Mouse (Mus musculus) thymus, adult 2 months (tissue): ENCODE data around the gene Cacnb4. TPM values are rescaled to one million over a fixed set of nuclear protein-coding genes. Genes with fewer than 3 reads are reported as not detected.
A peak's percentile ranks its signal among the peaks of the same experiment; 100 is the strongest.

Source experiments
- DNase-seq: peaks from one replicate; pipeline ENCODE4 v3.0.0; 2021
- H3K27ac ChIP-seq: fragments of 200-500 bp; 2 replicates; pipeline ENCODE4 v1.5.1; 2012; ENCODE audit warnings: low read length, control low read depth; ENCODE audit not compliant: control insufficient read depth, insufficient read depth
- H3K27me3 ChIP-seq: fragments of 200-500 bp; 2 replicates; pipeline ENCODE4 v1.6.1; 2012; ENCODE audit warnings: mild to moderate bottlenecking, low read length, moderate library complexity, mixed read lengths; ENCODE audit not compliant: control insufficient read depth, insufficient read depth
- H3K36me3 ChIP-seq: fragments of 200-500 bp; 2 replicates; pipeline ENCODE4 v1.6.1; 2012; ENCODE audit warnings: mild to moderate bottlenecking, low read length, moderate library complexity; ENCODE audit not compliant: control insufficient read depth, insufficient read depth
- H3K4me1 ChIP-seq: fragments of 200-500 bp; replicated peaks from 2 replicates; pipeline ENCODE4 v1.6.1; 2012; ENCODE audit warnings: low read length; ENCODE audit not compliant: control insufficient read depth, insufficient read depth
- H3K4me3 ChIP-seq: fragments of 200-500 bp; 2 replicates; pipeline ENCODE4 v1.5.1; 2012; ENCODE audit warnings: mild to moderate bottlenecking, low read length, control low read depth, moderate library complexity; ENCODE audit not compliant: control insufficient read depth, insufficient read depth
- CTCF ChIP-seq: fragments of 200-500 bp; IDR thresholded peaks from 2 replicates; pipeline ENCODE4 v1.5.1; 2012; ENCODE audit warnings: mild to moderate bottlenecking, control low read depth, low read length, moderate library complexity, borderline replicate concordance; ENCODE audit not compliant: control insufficient read depth, poor library complexity, insufficient read depth; ENCODE audit errors: extremely low read depth
- POLR2A ChIP-seq: fragments of 200-500 bp; IDR thresholded peaks from 2 replicates; pipeline ENCODE4 v1.6.1; 2012; ENCODE audit warnings: mild to moderate bottlenecking, low read length, control low read depth, moderate library complexity; ENCODE audit not compliant: control insufficient read depth, poor library complexity, insufficient read depth; ENCODE audit errors: extremely low read depth
- whole genome bisulfite sequencing: fragments of 180-500 bp; shearing (Covaris S2); methylation state at CpG from one replicate; pipeline ENCODE4 v1.1.7; 2018; 5-methylcytosine and 5-hydroxymethylcytosine counted together
- polyA plus RNA-seq: library from polyadenylated mRNA; depleted of rRNA; stranded (reverse); fragments of >200 nt; gene quantifications from 2 replicates; pipeline ENCODE4 v1.2.3, GENCODE M21; 2012

The Cacnb4 gene
- polyA plus RNA-seq, 1 experiment: 0.04 TPM

- TF ChIP-seq CTCF (no peak), POLR2A (no peak)
- no peak for DNase-seq
- Histone ChIP-seq H3K27me3 (no peaks in the 10 kb centered on the region), H3K4me1 (no peaks in the 10 kb centered on the region), H3K4me3 (no peak overlapping the region), H3K27ac (no peak overlapping the region), H3K36me3 (peaks cover 28% of the 10 kb centered on the region)
- 88% methylated on average over 5 of the region's 5 CpGs for WGBS
These were observed 264.1 kb downstream of the Cacnb4 start for GRCm38 (mm10) chr2:52412524-52413037.

DNA sequence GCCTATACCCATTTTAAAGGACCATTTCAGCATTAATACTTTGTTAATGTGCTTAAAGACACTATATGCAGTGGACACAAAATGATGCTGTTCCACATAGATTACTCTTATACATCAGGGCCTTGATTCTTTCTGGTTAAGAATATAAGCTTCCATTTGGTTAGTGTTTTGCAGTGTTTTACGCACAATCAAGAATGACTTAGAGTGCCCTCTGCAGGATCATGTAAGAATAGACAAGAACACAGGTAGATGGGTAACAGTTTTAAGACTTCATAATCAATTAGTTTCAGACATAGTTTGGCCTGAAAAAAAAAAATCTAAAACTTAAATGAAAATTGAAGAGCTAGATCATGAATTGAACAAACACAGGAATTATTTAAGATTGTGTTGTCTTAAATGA lies 270.2 kb downstream of the Cacnb4 start:
- H3K4me3 ChIP-seq: no peak overlapping the region
- H3K27ac ChIP-seq: no peak overlapping the region
- no peaks in the 10 kb centered on the region for H3K4me1 ChIP-seq
- TF ChIP-seq POLR2A (no peak), CTCF (no peak)
- no peaks in the 10 kb centered on the region for H3K27me3 ChIP-seq
- 63% methylated on average over 1 of the region's 1 CpGs for WGBS
- peaks cover 36% of the 10 kb centered on the region for H3K36me3 ChIP-seq
- peak; percentile 14 for DNase-seq

DNA sequence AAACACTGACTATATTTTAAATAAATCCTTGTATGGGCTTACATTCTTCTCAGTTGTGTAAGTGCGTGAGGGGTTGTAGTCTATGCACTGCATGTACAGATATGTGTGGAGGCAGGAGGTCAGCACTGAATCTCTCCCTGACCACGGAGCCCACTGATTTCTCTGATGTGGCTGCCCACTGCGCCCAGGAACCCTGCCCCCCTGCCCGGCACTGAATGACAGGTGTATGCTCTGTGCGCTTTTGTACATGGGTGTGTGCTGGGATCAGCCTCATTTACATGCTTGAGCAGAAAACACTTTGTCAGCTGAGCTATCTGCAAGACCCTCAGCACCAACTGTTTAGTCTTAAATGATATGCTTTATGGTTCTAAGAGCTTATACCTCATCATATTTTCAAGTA lies 271.4 kb downstream of the Cacnb4 start:
- H3K36me3 ChIP-seq: peaks cover 25% of the 10 kb centered on the region
- 71% methylated on average over 5 of the region's 5 CpGs for WGBS
- no peak overlapping the region for H3K4me3 ChIP-seq
- no peak for DNase-seq
- no peaks in the 10 kb centered on the region for H3K4me1 ChIP-seq
- no peaks in the 10 kb centered on the region for H3K27me3 ChIP-seq
- no peak for TF ChIP-seq CTCF
- no peak overlapping the region for H3K27ac ChIP-seq

DNA sequence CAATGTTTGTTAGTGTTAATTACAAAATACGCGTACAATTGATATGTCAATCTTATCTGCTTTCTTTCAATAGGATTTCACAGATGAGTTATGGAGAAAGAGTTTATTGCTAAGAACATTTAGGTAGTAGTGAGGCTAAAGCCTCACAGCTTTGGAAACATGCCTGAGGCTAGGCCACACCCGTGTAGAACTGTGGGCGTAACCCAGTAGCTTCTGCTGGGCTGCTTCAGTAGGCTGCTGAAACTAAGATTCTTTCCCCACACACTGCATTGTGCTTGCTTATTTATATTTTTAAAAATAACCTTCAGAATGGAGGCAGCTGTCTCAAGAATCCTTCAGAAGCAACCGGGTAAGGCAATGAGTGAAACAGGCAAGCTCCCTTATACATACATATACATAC lies 282.1 kb downstream of the Cacnb4 start:
- Histone ChIP-seq H3K27me3 (no peaks in the 10 kb centered on the region), H3K4me1 (no peaks in the 10 kb centered on the region), H3K27ac (no peak overlapping the region), H3K36me3 (no peaks in the 10 kb centered on the region), H3K4me3 (no peak overlapping the region)
- DNase-seq: no peak
- WGBS: 87% methylated on average over 5 of the region's 5 CpGs
- TF ChIP-seq CTCF (no peak), POLR2A (no peak)

DNA sequence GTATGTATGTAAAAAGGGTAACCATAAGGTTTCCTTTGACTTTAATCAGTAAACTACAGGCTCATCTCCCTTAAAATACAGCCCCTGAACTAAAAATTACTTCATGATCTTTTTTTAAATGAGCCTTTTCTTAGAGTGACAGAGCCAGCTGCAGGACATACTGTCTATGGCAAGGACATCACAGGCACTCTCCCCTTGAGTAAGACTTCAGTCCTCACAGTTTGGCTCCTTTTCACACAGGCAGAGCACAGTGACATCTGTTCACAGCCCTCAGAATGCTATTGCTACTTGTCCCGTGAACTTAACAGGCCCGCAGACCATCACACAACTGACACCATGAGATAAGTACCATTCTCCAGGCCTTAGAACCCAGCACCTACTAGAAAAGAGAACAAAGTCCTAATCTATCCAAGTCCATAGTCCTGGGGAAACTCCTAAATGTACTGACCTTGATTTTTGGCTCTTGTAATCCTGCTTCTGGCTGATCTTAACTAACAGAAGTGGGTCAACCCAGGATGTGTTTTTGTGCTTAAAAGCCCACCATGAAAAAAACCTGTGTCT lies 286.1 kb downstream of the Cacnb4 start:
- no peaks in the 10 kb centered on the region for H3K27me3 ChIP-seq
- no peak overlapping the region for H3K4me3 ChIP-seq
- DNase-seq: no peak
- 97% methylated on average over 2 of the region's 2 CpGs for WGBS
- H3K4me1 ChIP-seq: no peaks in the 10 kb centered on the region; the same call in 1 of the 2 replicates
- no peak overlapping the region for H3K27ac ChIP-seq
- no peaks in the 10 kb centered on the region for H3K36me3 ChIP-seq
- TF ChIP-seq POLR2A (no peak), CTCF (no peak)

DNA sequence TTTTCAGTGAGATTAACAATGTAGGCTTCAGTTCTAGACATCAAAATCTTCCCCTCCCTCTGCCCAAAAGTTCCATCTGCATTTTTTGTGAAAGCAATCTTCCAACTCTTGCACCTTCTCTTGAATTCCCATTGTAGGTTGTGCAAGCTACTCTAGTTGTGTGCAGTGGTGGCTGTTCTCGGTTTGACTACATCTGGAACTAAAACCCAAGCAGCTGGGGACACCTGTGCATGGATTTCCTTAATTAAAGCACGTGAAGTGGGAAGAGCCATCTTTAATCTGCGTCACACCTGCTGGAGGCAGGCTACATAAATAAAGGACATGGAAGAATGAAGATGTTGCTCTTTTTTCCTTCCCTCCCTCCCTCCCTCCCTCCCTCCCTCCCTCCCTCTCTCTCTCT lies 286.7 kb downstream of the Cacnb4 start:
- no peak overlapping the region for H3K27ac ChIP-seq
- no peak for TF ChIP-seq CTCF
- TF ChIP-seq POLR2A: no peak
- WGBS: 83% methylated on average over 3 of the region's 3 CpGs
- H3K36me3 ChIP-seq: no peaks in the 10 kb centered on the region
- H3K4me1 ChIP-seq: no peaks in the 10 kb centered on the region; the same call in 1 of the 2 replicates
- no peaks in the 10 kb centered on the region for H3K27me3 ChIP-seq
- H3K4me3 ChIP-seq: no peak overlapping the region
- DNase-seq: no peak

DNA sequence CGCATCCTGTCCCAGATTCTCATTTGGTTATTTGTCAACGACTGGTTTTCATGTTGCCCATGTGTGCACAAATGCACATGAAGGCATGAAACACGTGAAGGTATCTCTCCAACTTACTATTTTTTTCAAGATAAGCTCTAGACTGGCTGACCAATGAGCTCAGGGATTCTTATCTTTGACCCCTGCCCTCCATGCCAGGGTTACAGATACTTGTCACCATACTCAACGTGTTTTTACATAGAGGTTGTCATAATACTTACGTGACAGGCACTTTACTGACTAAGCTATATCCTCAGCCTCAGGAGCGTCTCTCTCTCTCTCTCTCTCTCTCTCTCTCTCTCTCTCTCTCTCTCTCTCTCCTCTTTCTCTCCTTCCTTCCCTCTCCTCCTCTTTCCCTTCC lies 290.2 kb downstream of the Cacnb4 start:
- no peaks in the 10 kb centered on the region; the same call in 1 of the 2 replicates for H3K4me1 ChIP-seq
- WGBS: 93% methylated on average over 6 of the region's 6 CpGs
- no peaks in the 10 kb centered on the region for H3K36me3 ChIP-seq
- no peak overlapping the region for H3K27ac ChIP-seq
- TF ChIP-seq POLR2A (no peak), CTCF (no peak)
- DNase-seq: no peak
- H3K27me3 ChIP-seq: no peaks in the 10 kb centered on the region
- H3K4me3 ChIP-seq: no peak overlapping the region
